Mouse (Mus musculus): ENCODE results near the gene Kirrel3. TPM values are rescaled to one million over a fixed set of nuclear protein-coding genes. Genes with fewer than 3 reads are reported as not detected.

The Kirrel3 gene
- total RNA-seq, 2 experiments from 2014 or later = 0.64 to 0.83 TPM

DNA sequence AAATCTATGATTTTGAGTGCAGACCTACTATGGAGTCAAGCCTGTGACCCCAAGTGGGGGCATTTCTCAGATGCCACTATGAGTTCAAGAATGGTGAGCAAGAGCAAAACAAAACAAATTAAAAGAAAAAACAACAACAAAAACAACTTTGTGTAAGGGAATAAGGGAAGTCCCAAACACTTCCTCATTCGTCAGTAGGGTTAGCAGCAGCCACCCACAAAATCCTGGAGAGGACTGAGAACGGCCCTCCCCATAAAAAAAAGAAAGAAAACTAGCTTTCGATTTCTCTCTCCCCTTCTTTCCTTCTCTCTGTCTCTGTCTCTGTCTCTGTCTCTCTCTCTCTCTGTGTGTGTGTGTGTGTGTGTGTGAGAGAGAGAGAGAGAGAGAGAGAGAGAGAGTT, 570.9 kb downstream of the Kirrel3 start:
- intact Hi-C loops (cut with DNase I) = no loop called here
- DNase-seq (ENCODE audit: low spot score) = no peak

DNA sequence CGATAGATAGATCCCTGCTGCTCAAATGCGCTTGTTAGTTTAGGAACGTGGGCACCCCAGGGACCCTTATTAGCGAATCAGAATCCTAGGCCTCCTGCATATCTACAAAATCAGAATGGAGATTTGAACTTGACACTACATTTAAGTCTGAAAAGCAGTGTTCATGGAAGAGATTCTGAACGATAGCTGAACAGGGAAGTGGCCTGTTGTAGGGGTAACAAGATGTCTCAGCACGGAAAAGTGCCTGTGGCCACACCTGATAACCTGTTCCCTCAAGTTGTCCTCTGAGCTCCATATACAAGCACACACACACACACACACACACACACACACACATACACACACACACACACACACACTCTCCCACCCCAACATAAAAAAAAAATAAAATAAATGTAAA, 571.9 kb downstream of the Kirrel3 start:
- intact Hi-C loops (cut with DNase I) = no loop called here
- no peak for DNase-seq (ENCODE audit: low spot score)

DNA sequence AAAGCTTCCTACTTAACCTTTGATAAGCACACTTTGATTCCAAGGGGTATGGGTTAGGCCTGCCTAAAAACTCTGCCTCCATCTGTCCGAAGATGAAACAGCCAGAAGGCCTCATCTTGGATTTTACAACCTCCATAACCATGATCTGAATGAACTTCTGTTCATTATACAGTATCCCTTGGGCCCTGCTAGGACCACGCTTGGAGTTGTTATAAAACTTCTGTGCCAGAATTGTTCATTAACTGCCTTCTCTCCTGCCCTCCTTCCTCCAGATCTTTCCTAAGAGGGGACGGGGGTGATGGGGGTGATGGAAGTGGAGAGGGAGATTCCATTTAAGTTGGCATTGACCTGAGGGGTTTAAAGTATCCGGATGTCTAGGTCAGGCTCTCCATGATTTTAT, 572.5 kb downstream of the Kirrel3 start:
- DNase-seq (ENCODE audit: low spot score) = no peak

DNA sequence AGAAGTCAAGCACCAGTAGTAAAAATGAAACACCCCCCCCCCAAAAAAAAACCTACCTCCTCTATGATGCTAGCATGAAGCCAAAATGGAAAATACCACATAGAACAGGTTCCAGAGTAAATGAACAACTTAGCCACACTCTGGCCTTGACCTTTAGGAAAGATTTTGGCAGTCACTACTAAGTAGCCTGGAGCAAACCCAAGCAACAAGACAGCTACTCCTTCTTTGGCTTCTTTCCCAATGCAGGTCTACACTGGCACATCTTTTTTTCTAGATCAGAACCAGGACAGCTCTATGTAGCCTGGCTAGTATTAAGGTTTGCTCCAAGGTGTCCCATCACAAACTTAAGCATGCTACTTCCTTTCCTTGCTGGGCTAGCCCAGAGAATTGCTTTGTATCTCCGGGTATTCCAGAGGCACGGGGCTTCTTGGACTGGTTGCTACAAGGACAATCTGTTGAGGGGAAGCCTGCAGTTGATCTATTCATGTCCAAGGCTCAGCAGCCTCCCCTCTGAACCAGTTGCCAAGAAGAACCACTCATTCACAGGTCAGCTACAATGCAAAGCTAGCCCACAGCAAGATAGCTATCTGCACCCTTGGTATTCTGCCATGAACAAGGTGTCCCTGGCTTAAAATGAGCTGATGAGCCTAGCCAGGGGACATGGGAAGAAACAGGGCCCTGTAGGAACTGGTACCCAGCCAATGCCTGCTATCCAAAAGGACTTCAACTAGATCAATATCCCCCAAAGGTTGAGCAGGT, 573.1 kb downstream of the Kirrel3 start:
- intact Hi-C loops (cut with DNase I) = no loop called here
- no peak for DNase-seq (ENCODE audit: low spot score)

More for the DNA sequence above, 572.5 kb downstream of the Kirrel3 start:
- intact Hi-C loops (cut with DNase I) = no loop called here

GRCm38 (mm10) chr9:35059881-35060280, 574.2 kb downstream of the Kirrel3 start:
- intact Hi-C loops (cut with DNase I) = no loop called here
- no peak for DNase-seq (ENCODE audit: low spot score)

DNA sequence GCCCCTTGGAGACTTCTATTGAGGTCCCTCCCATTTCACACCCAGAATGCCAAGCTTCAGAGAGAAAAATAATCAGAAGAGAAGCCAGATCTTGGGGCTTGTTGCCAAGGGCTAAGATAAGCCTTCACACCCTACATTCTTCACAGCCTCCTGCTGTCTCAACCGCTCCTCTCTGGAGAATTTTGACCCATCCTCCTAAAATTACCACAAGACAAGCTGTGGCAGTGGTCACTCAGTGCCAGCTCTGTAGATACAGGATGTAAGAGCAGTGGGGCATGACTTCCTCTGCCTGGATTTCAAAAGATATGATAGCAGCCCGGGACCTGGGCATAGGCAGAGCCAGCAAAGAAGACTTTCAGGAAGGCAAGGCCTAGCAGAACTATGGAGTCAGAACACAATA, 575.8 kb downstream of the Kirrel3 start:
- DNase-seq (ENCODE audit: low spot score) = no peak
- intact Hi-C loops (cut with DNase I) = no loop called here

Measured in heart, postnatal 25 days (tissue).